Mouse (Mus musculus) heart, embryonic 13.5 days (tissue): Measurements from ENCODE around the gene Ccdc47. TPM values are rescaled to one million over a fixed set of nuclear protein-coding genes. Genes with fewer than 3 reads are reported as not detected.

Source experiments
- polyA plus RNA-seq: library from polyadenylated mRNA; unstranded; fragments of >200 nt; fragmentation: Nextera tagmentation; extraction: Ambion mirVana; gene quantifications from 2 replicates; pipeline ENCODE4 v1.2.1, GENCODE M21; 2015

Ccdc47 gene
- polyA plus RNA-seq, 1 experiment from 2014 or later: 79.6 TPM

Other genes with a start within 250 kb of the Ccdc47 start
- gene Ace, start 248.4 kb downstream of the Ccdc47 start, polyA plus RNA-seq: 0.96 and 1.1 TPM in 2 replicates
- gene Ace3, start 221.7 kb downstream of the Ccdc47 start, polyA plus RNA-seq: not detected in 2 replicates
- gene Kcnh6, start 208.2 kb downstream of the Ccdc47 start, polyA plus RNA-seq: 0.13 and 0.17 TPM in 2 replicates
- 43.0 and 43.8 TPM in 2 replicates for gene Dcaf7, start 179.5 kb downstream of the Ccdc47 start, polyA plus RNA-seq
- gene Taco1, start 150.3 kb downstream of the Ccdc47 start, polyA plus RNA-seq: 9.0 and 11.0 TPM in 2 replicates
- 20.5 and 21.3 TPM in 2 replicates for gene Map3k3, start 131.7 kb downstream of the Ccdc47 start, polyA plus RNA-seq
- gene Gm10840, start 55.5 kb downstream of the Ccdc47 start, polyA plus RNA-seq: not detected in 2 replicates
- gene Limd2, start 55.5 kb downstream of the Ccdc47 start, polyA plus RNA-seq: 119 TPM in 2 replicates
- gene Strada, start 14.2 kb downstream of the Ccdc47 start, polyA plus RNA-seq: 18.9 and 20.4 TPM in 2 replicates
- gene Ddx42, start 582 bp upstream of the Ccdc47 start, polyA plus RNA-seq: 43.5 and 46.7 TPM in 2 replicates
- gene Ftsj3, start 39.7 kb upstream of the Ccdc47 start, polyA plus RNA-seq: 36.6 and 37.4 TPM in 2 replicates
- 229 and 256 TPM in 2 replicates for gene Psmc5, start 39.8 kb upstream of the Ccdc47 start, polyA plus RNA-seq
- 17.9 and 20.4 TPM in 2 replicates for gene Smarcd2, start 56.6 kb upstream of the Ccdc47 start, polyA plus RNA-seq
- gene Tcam1, start 60.3 kb upstream of the Ccdc47 start, polyA plus RNA-seq: 0.06 and 0.13 TPM in 2 replicates
- gene Gh, start 85.5 kb upstream of the Ccdc47 start, polyA plus RNA-seq: not detected in 2 replicates
- 1.2 TPM in 2 replicates for gene Cd79b, start 98.4 kb upstream of the Ccdc47 start, polyA plus RNA-seq
- 0.03 and 0.08 TPM in 2 replicates for gene Scn4a, start 136.9 kb upstream of the Ccdc47 start, polyA plus RNA-seq
- gene Prr29, start 149.1 kb upstream of the Ccdc47 start, polyA plus RNA-seq: 0.15 and 0.27 TPM in 2 replicates
- 77.7 and 86.1 TPM in 2 replicates for gene Icam2, start 171.7 kb upstream of the Ccdc47 start, polyA plus RNA-seq